Mouse (Mus musculus): ENCODE measurements around the gene Rgs19.

GRCm38 (mm10) chr2:181673501-181673900 is 20.3 kb downstream of the Rgs19 start:
- no peak for TF ChIP-seq CTCF (IDR thresholded peaks at IDR 0.05; ENCODE audit: low read depth, low read length)
- TF ChIP-seq POLR2A (IDR thresholded peaks at IDR 0.05; ENCODE audit: extremely low read depth, insufficient read depth, low read length) = no peak

All from liver, adult 2 months (tissue).